Mouse (Mus musculus) forebrain, embryonic 12.5 days (tissue): ENCODE results near the gene Exosc10. TPM values are rescaled to one million over a fixed set of nuclear protein-coding genes. Genes with fewer than 3 reads are reported as not detected.

Source experiments
- ATAC-seq: fragments of 200-750 bp; cut with Nextera tagmentation; 2 replicates; pipeline ENCODE4 v1.8.0; 2017; ENCODE audit warnings: moderate TSS enrichment; ENCODE audit not compliant: low FRiP score
- H3K27ac ChIP-seq: fragments of 300-500 bp; sonication (generic); 2 replicates; pipeline ENCODE4 v1.5.1; 2016; ENCODE audit warnings: mild to moderate bottlenecking
- H3K27me3 ChIP-seq: fragments of 300-500 bp; sonication (generic); 2 replicates; pipeline ENCODE4 v1.6.1; 2016; ENCODE audit warnings: mild to moderate bottlenecking
- H3K36me3 ChIP-seq: fragments of 300-500 bp; sonication (generic); replicated peaks from 2 replicates; pipeline ENCODE4 v1.6.1; 2016; ENCODE audit warnings: mild to moderate bottlenecking
- H3K4me1 ChIP-seq: fragments of 300-500 bp; sonication (generic); 2 replicates; pipeline ENCODE4 v1.6.1; 2016
- H3K4me2 ChIP-seq: fragments of 300-500 bp; sonication (generic); 2 replicates; pipeline ENCODE4 v1.6.1; 2016; ENCODE audit warnings: mild to moderate bottlenecking, moderate library complexity
- H3K4me3 ChIP-seq: fragments of 300-500 bp; sonication (generic); replicated peaks from 2 replicates; pipeline ENCODE4 v1.5.1; 2016; ENCODE audit warnings: mild to moderate bottlenecking
- H3K9ac ChIP-seq: fragments of 300-500 bp; sonication (generic); 2 replicates; pipeline ENCODE4 v1.6.1; 2016; ENCODE audit warnings: mild to moderate bottlenecking
- H3K9me3 ChIP-seq: fragments of 300-500 bp; sonication (generic); 2 replicates; pipeline ENCODE4 v1.6.1; 2016
- WGBS: fragments of 180-500 bp; shearing (Covaris S2); methylation state at CpG from one replicate; pipeline ENCODE4 v1.1.7; 2016; 5-methylcytosine and 5-hydroxymethylcytosine counted together
- polyA plus RNA-seq: library from polyadenylated mRNA; unstranded; fragments of >200 nt; fragmentation: Nextera tagmentation; extraction: Ambion mirVana; gene quantifications from 2 replicates; pipeline ENCODE4 v1.2.1, GENCODE M21; 2016

Exosc10 gene
- polyA plus RNA-seq, 1 experiment from 2014 or later = 102 TPM

- Histone ChIP-seq H3K9me3 (no peaks in the 10 kb centered on the region), H3K4me1 (no peaks in the 10 kb centered on the region), H3K36me3 (peaks cover 94% of the 10 kb centered on the region), H3K27me3 (no peaks in the 10 kb centered on the region), H3K4me2 (no peak overlapping the region), H3K4me3 (no peak overlapping the region), H3K9ac (no peak overlapping the region), H3K27ac (no peak overlapping the region)
- 87% methylated on average over 4 of the region's 4 CpGs for WGBS
- no peak for ATAC-seq
Measured at GRCm38 (mm10) chr4:148531341-148531740, 26.9 kb upstream of the Exosc10 start.

- H3K9me3 ChIP-seq = no peaks in the 10 kb centered on the region
- ATAC-seq = no peak
- no peak overlapping the region for H3K27ac ChIP-seq
- no peak overlapping the region for H3K9ac ChIP-seq
- WGBS = 91% methylated on average over 3 of the region's 3 CpGs
- no peak overlapping the region for H3K4me2 ChIP-seq
- peaks cover 94% of the 10 kb centered on the region for H3K36me3 ChIP-seq
- no peak overlapping the region for H3K4me3 ChIP-seq
- H3K4me1 ChIP-seq = no peaks in the 10 kb centered on the region
- no peaks in the 10 kb centered on the region for H3K27me3 ChIP-seq
Measured at GRCm38 (mm10) chr4:148532516-148532915, 25.7 kb upstream of the Exosc10 start.

- peaks cover 96% of the 10 kb centered on the region for H3K36me3 ChIP-seq
- 91% methylated on average over 12 of the region's 12 CpGs for WGBS
Measured at GRCm38 (mm10) chr4:148533613-148534328, 24.5 kb upstream of the Exosc10 start.

GRCm38 (mm10) chr4:148535876-148536275 is 22.4 kb upstream of the Exosc10 start:
- WGBS = 99% methylated on average over 3 of the region's 3 CpGs
- Histone ChIP-seq H3K4me2 (no peak overlapping the region), H3K9ac (no peak overlapping the region), H3K4me3 (no peak overlapping the region), H3K4me1 (no peaks in the 10 kb centered on the region), H3K9me3 (no peaks in the 10 kb centered on the region), H3K36me3 (peaks cover 100% of the 10 kb centered on the region), H3K27me3 (no peaks in the 10 kb centered on the region), H3K27ac (no peak overlapping the region)
- no peak for ATAC-seq

More at GRCm38 (mm10) chr4:148533613-148534328, 24.5 kb upstream of the Exosc10 start:
- Histone ChIP-seq H3K9me3 (no peaks in the 10 kb centered on the region), H3K27ac (no peak overlapping the region), H3K4me3 (no peak overlapping the region), H3K27me3 (no peaks in the 10 kb centered on the region), H3K4me1 (no peaks in the 10 kb centered on the region), H3K9ac (no peak overlapping the region), H3K4me2 (no peak overlapping the region)
- ATAC-seq = no peak

- H3K4me3 ChIP-seq = no peak overlapping the region
- H3K9me3 ChIP-seq = no peaks in the 10 kb centered on the region
- no peak overlapping the region for H3K27ac ChIP-seq
- no peak overlapping the region for H3K4me2 ChIP-seq
- H3K36me3 ChIP-seq = peaks cover 93% of the 10 kb centered on the region
- H3K4me1 ChIP-seq = no peaks in the 10 kb centered on the region
- WGBS = 84% methylated on average over 4 of the region's 4 CpGs
- no peak overlapping the region for H3K9ac ChIP-seq
- no peak for ATAC-seq
- no peaks in the 10 kb centered on the region for H3K27me3 ChIP-seq
Measured at GRCm38 (mm10) chr4:148549106-148549505, 9.1 kb upstream of the Exosc10 start.

- Histone ChIP-seq H3K9me3 (no peaks in the 10 kb centered on the region), H3K27me3 (no peaks in the 10 kb centered on the region), H3K9ac (peak overlapping the region; percentile 81), H3K4me3 (peak overlapping the region; percentile 70), H3K36me3 (peaks cover 70% of the 10 kb centered on the region), H3K27ac (peak overlapping the region; percentile 88), H3K4me2 (peak overlapping the region; percentile 68), H3K4me1 (peaks cover 10% of the 10 kb centered on the region)
- WGBS = 34% methylated on average over 6 of the region's 6 CpGs
- ATAC-seq = 0 out of 2 replicates have a peak, but pooled peaks have one; percentile 12
Measured at GRCm38 (mm10) chr4:148557766-148558165, 463 bp upstream of the Exosc10 start.

GRCm38 (mm10) chr4:148562676-148563075 is 4.4 kb downstream of the Exosc10 start:
- no peaks in the 10 kb centered on the region for H3K9me3 ChIP-seq
- H3K4me3 ChIP-seq = no peak overlapping the region
- H3K4me2 ChIP-seq = no peak overlapping the region
- peaks cover 10% of the 10 kb centered on the region for H3K4me1 ChIP-seq
- peaks cover 77% of the 10 kb centered on the region for H3K36me3 ChIP-seq
- 94% methylated on average over 17 of the region's 17 CpGs for WGBS
- H3K27ac ChIP-seq = no peak overlapping the region
- no peak for ATAC-seq
- no peak overlapping the region for H3K9ac ChIP-seq
- H3K27me3 ChIP-seq = no peaks in the 10 kb centered on the region

DNA sequence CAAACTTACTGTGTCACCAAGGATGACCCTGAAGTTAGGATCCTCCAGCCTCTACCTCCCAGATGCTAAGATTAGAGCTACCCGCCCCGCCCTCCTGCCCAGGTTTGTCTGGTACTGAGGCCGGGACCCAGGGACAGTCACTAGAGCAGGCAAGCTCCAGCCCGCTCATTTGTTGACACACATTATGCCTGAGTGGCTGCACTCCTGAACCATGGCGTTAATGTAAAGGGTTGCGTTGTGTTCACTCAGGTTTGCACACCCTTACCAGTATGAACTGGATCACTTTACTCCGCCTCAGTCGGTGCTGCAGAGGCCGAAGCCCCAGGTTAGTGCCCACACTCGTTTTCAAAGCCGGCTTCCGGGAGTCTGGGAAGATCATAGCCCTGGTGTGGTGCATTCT is 5.4 kb downstream of the Exosc10 start:
- 93% methylated on average over 12 of the region's 12 CpGs for WGBS
- H3K36me3 ChIP-seq = peaks cover 87% of the 10 kb centered on the region
- H3K4me3 ChIP-seq = no peak overlapping the region
- H3K9me3 ChIP-seq = no peaks in the 10 kb centered on the region
- H3K27ac ChIP-seq = no peak overlapping the region
- no peaks in the 10 kb centered on the region for H3K27me3 ChIP-seq
- no peak for ATAC-seq
- peaks cover 7% of the 10 kb centered on the region for H3K4me1 ChIP-seq
- H3K9ac ChIP-seq = no peak overlapping the region
- H3K4me2 ChIP-seq = no peak overlapping the region

GRCm38 (mm10) chr4:148570138-148570537 is 11.9 kb downstream of the Exosc10 start:
- Histone ChIP-seq H3K4me1 (no peaks in the 10 kb centered on the region), H3K9me3 (no peaks in the 10 kb centered on the region), H3K4me2 (no peak overlapping the region), H3K27ac (no peak overlapping the region), H3K27me3 (no peaks in the 10 kb centered on the region), H3K4me3 (no peak overlapping the region), H3K36me3 (peaks cover 99% of the 10 kb centered on the region), H3K9ac (no peak overlapping the region)
- 90% methylated on average over 10 of the region's 10 CpGs for WGBS
- ATAC-seq = no peak

GRCm38 (mm10) chr4:148570693-148571295 is 12.6 kb downstream of the Exosc10 start:
- Histone ChIP-seq H3K9me3 (no peaks in the 10 kb centered on the region), H3K9ac (no peak overlapping the region), H3K4me2 (no peak overlapping the region), H3K27ac (no peak overlapping the region), H3K4me3 (no peak overlapping the region), H3K4me1 (no peaks in the 10 kb centered on the region), H3K36me3 (peaks cover 99% of the 10 kb centered on the region), H3K27me3 (no peaks in the 10 kb centered on the region)
- no peak for ATAC-seq
- WGBS = 95% methylated on average over 9 of the region's 9 CpGs

GRCm38 (mm10) chr4:148573222-148573621 is 15.0 kb downstream of the Exosc10 start:
- Histone ChIP-seq H3K9me3 (no peaks in the 10 kb centered on the region), H3K9ac (no peak overlapping the region), H3K4me3 (no peak overlapping the region), H3K27ac (no peak overlapping the region), H3K4me1 (no peaks in the 10 kb centered on the region), H3K27me3 (no peaks in the 10 kb centered on the region), H3K4me2 (no peak overlapping the region), H3K36me3 (peaks cover 98% of the 10 kb centered on the region)
- WGBS = 92% methylated on average over 7 of the region's 7 CpGs
- no peak for ATAC-seq

DNA sequence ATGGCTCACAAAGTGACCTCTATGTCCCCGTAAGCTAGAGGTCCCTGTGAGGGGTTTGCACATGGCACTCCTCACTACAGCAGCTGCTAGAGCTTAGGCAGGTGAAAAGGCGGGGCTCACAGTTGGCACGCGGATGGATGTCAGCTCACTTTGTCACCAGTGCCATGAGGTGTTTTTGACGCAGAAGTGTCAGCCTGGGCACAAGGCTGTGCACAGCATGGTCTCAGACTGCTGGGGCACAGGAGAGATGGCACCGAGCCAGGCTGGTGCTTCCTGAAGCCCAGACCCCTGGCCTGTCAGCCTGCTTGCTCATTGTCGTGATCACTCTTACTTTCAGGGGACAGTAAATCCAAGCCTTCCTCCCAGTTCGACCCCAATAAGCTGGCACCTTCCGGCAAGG is 22.5 kb downstream of the Exosc10 start:
- Histone ChIP-seq H3K9ac (no peak overlapping the region), H3K27ac (no peak overlapping the region), H3K27me3 (no peaks in the 10 kb centered on the region), H3K4me3 (no peak overlapping the region), H3K4me2 (no peak overlapping the region), H3K9me3 (no peaks in the 10 kb centered on the region), H3K4me1 (no peaks in the 10 kb centered on the region), H3K36me3 (peaks cover 75% of the 10 kb centered on the region)
- no peak for ATAC-seq
- 93% methylated on average over 9 of the region's 9 CpGs for WGBS

DNA sequence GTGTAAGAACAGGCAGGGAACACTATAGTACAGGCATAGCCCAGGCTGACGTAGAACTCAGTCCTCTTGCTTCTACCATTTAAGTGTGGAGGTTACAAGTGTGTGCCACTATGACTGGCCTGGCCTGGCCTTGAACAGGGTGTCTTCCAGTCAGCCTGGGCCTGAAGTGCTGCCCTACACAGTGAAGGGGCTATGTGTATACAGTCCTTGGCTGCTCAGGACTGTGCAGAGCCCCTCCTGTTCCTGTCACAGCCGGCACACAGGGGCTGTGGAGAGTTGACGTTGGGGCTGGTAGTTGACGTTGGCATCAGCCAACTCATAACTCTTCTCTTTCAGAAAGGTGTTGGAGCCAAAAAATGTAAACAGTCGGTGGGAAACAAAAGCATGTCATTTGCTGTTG is 23.2 kb downstream of the Exosc10 start:
- Histone ChIP-seq H3K36me3 (peaks cover 69% of the 10 kb centered on the region), H3K9me3 (no peaks in the 10 kb centered on the region), H3K27me3 (no peaks in the 10 kb centered on the region), H3K9ac (no peak overlapping the region), H3K4me3 (no peak overlapping the region), H3K27ac (no peak overlapping the region), H3K4me2 (no peak overlapping the region), H3K4me1 (no peaks in the 10 kb centered on the region)
- WGBS = 94% methylated on average over 5 of the region's 5 CpGs
- ATAC-seq = no peak
